Mouse (Mus musculus) frontal cortex, adult 2 months (tissue): ENCODE data around the gene Gm17018. TPM values are rescaled to one million over a fixed set of nuclear protein-coding genes. Genes with fewer than 3 reads are reported as not detected.
A peak's percentile ranks its signal among the peaks of the same experiment; 100 is the strongest.
"Not testable (repeated sequence)": the region's sequence is repeated elsewhere in the genome, so short reads cannot be mapped to it uniquely, and the experiment has no call there.

Experiments
- DNase-seq, 2 experiments: peaks; one replicate each; pipeline ENCODE4 v3.0.0; 2022; ENCODE audit warnings: low spot score in 1 of 2; ENCODE audit errors: extremely low spot score in 1 of 2
- polyA plus RNA-seq: library from polyadenylated mRNA; depleted of rRNA; stranded (reverse); fragments of >200 nt; gene quantifications from 2 replicates; pipeline ENCODE4 v1.2.3, GENCODE M21; 2012

Gm17018 gene
- polyA plus RNA-seq, 1 experiment = 51.8 TPM

DNA sequence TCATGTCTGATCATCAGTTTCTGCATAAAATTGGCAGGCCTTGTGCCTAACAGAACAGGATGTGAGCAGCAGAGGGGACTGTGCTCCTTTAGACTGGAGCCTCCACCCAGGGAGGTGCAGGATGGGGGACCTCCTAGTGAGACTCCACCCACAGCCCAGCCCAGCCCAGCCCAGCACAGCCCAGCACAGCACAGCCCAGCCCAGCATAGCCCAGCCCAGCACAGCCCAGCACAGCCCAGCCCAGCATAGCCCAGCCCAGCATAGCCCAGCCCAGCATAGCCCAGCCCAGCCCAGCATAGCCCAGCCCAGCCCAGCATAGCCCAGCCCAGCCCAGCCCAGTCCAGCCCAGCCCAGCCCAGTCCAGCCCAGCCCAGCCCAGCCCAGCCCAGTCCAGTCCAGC is 12.2 kb upstream of the Gm17018 start:
- not testable (repeated sequence) for DNase-seq

GRCm38 (mm10) chr19:45549128-45549915 is 11.1 kb upstream of the Gm17018 start:
- DNase-seq = no peak

DNA sequence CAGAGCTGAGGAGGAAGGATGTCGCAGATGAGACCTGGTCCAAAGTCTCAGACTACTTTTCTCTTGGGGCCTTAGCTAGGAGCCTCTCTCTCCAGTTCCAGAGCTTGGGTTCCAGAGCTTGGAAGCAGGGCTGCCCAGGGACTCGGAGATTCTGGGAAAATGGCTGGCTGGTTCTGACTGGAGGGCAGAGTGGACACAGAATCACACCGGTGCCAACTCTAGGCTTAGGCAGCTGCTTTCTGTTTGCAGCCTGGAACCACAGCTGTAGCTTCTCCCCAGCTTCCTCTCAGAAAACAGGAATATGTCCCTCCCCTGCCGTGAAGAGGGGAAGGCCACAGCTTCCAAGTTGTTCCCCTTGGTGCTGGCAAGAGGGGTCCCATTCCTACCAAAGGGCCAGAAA is 10.5 kb upstream of the Gm17018 start:
- DNase-seq = no peak

- no peak for DNase-seq
These were observed 8.2 kb upstream of the Gm17018 start for GRCm38 (mm10) chr19:45552187-45552586.

GRCm38 (mm10) chr19:45554136-45554535 is 6.3 kb upstream of the Gm17018 start:
- DNase-seq = no peak

DNA sequence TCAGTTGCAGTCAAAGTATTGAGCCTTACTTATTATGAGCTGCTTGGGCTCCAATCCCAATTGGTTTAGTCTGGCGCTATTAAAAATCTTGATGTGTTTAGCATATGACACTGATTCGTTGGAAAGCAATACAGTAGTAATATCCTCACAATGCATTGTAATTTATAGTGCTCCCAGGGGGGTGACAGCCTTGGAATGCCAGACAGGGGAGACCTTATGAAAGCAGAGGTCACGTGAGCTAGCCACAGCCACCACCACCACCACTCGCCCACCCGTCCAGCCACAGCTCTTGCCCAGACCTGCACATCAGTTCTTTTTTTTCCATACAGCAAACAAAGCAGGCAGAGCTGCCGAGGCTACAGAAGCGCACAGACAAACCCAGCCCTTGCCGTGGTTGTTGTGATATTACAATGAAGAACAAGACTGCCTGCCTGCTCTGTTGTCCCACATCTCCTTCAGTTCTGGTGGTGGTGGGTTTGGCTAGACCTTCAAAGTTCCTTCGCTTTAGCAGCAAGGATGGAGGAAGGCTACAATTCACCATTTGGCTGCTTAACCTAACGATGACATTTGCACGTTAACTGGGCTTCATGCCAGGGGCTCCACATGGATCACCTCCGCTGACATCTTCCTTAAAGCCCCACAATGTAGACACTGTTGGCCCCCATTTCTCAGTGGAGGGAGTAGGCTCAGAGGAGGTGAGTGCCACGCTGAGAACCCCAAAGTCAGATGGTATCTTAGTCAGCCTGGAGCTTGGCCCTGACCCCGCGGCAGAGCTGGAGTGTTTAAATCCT is 5.7 kb downstream of the Gm17018 start:
- no peak for DNase-seq

GRCm38 (mm10) chr19:45567367-45567766 is 7.0 kb downstream of the Gm17018 start:
- DNase-seq = no peak

DNA sequence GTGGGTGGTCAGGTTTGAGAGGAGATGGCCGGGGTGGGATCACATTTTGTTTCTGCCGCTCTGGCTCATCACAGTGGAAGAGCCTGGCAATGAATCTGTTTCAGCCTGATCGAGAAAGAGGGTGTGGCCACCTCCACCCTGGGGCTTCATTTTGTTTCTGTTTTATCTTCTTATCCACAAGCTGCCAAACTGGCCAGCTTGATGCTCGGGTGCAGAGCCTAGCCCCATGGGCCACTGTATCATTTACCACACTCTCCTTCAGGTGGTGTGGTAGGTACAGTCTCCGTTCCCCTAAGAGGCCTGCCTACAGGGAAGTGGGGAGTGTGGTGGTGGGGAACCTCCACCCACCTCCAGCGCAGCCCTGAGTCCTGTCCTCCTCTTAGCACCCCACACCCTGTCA is 12.6 kb downstream of the Gm17018 start:
- DNase-seq = no peak

DNA sequence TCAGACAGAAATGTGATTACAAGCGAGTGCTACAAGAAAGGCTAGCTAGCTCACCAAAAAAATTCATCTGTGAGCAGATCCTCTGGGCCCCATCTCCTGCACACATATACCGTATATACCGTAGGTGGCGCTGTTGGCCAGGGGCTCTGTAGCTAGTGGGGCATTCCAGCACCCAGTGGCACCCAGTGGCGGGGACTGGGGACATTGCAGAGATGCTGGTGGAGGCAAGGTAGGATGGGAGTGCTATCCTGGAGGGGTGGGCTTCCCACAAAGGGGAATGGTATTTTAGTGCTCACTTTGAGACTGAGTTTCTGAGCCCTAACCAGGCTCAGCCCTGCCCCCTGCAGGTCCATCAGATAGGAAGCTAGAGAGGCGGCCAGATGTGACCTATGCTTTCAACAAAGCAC is 13.4 kb downstream of the Gm17018 start:
- DNase-seq = peak; percentile 50 to 84

GRCm38 (mm10) chr19:45574339-45574898 is 14.0 kb downstream of the Gm17018 start:
- no peak for DNase-seq

DNA sequence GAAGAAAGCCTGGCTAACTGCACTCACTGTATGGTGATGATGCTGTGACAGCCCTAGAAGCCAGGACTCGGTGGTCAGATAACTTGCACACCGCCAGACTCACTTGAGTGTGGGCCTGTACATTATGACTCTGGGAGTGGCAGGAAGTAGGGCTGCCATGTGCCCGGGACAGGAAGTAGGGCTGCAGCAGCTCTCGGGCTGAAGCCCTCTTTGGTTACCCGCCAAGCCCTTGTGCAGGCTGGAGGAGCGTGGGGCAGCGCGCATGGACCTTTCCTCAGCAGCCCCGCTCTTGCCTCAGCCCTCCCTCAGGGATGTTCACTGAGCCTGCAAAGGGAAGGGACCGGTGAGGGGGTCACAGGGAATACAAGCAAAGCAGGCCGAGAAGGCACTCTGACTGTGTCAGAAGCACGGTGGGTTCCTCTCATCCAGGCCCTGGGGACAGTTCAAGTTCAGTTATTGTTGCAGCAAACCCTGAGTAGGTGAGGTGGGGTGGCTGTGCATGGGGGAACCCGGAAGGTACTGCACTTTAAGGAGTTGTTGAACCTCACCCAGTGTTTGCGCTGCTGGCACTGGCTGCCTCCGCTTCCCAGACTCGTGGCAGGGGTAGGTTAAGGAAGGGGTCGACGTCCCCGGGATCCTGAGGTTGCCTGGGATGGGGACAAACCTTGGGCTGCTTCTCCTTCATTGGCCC is 14.7 kb downstream of the Gm17018 start:
- no peak for DNase-seq

DNA sequence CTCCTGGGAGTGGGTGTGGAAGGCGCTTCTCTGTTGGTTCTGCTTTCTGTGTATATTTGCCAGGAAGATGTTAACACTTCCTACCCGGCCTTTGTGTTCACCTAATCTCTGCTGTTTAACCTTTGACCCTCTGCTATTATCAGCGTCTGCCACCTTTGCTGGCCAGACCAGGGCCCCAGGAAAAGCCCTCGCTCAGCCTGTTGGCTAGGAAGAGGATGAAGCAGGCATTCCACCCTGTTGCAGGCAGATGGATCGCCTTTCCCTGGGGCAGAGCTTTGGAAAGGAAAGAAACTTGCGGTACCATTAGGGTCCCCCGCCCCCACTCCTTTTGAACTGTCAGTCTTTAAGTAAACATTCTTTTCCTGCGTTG is 15.2 kb downstream of the Gm17018 start:
- DNase-seq = no peak

GRCm38 (mm10) chr19:45577141-45577750 is 16.8 kb downstream of the Gm17018 start:
- no peak for DNase-seq

- DNase-seq = no peak
These were observed 18.6 kb downstream of the Gm17018 start for GRCm38 (mm10) chr19:45578976-45579375.

DNA sequence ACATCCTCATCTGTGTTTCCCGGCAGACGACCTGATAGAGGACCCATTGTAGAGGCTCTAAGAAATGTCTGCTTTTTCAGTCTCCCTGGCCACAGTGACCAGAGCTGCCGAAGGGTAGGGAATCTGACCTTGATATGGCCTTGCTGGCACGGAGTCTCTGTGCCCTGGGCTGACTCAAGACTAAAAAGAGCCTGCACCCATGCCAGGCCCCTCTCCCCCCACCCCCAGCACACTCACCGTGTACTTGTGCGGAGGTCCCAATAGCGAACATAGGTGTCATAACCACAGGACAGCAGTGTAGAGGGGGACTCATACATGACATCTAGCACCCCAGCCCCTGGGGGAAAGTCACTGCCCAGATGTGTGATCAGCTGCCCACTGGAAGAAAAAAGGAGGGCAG is 19.0 kb downstream of the Gm17018 start:
- DNase-seq = no peak

- DNase-seq = no peak
These were observed 19.8 kb downstream of the Gm17018 start for GRCm38 (mm10) chr19:45580235-45580634.

GRCm38 (mm10) chr19:45581257-45581656 is 20.8 kb downstream of the Gm17018 start:
- peak in 1 of 2 experiments; percentile 52 for DNase-seq

- no peak for DNase-seq
These were observed 21.7 kb downstream of the Gm17018 start for GRCm38 (mm10) chr19:45582161-45582560.

DNA sequence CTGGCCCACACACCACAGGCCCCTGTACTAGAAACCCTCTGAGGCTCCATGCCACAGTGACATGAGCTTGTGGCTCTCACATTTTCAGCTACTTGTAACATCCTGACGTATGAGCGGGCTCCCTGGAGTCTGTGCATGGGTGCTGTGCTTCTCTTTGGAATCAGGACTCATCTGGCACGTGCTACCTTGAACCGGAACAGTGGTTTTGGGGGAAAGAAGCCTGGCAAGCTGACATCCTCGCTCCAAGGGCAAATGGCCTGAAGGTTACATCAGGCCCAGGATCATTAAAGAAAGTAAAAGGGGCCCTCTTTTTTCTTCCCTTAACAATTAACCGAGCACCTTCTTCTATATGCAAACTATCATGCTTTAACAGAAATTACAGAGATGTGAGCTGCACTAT is 22.7 kb downstream of the Gm17018 start:
- no peak for DNase-seq

- DNase-seq = no peak
These were observed 24.6 kb downstream of the Gm17018 start for GRCm38 (mm10) chr19:45584856-45585620.
